Mouse (Mus musculus) testis, postnatal 10 days (tissue): ENCODE data around the gene Odam.

ENCODE experiments used
- DNase-seq: peaks from one replicate; pipeline ENCODE4 v3.0.0; 2021; ENCODE audit warnings: low spot score

The Odam gene

GRCm38 (mm10) chr5:87884729-87885128 is at the start of gene Odam:
Odam (plus strand) TSS chr5:87885029.
- DNase-seq: no peak

- no peak for DNase-seq
Measured at GRCm38 (mm10) chr5:87855136-87855716, 29.6 kb upstream of the Odam start.

GRCm38 (mm10) chr5:87870084-87870483 is 14.7 kb upstream of the Odam start:
- DNase-seq: no peak

- no peak for DNase-seq
Measured at GRCm38 (mm10) chr5:87871423-87871822, 13.4 kb upstream of the Odam start.

GRCm38 (mm10) chr5:87925372-87925771 is 40.5 kb downstream of the Odam start, which contains the start of gene Csn3:
Csn3 (plus strand) TSS chr5:87925579.
- DNase-seq: no peak

- DNase-seq: no peak
Measured at GRCm38 (mm10) chr5:87931603-87932002, 46.8 kb downstream of the Odam start.

GRCm38 (mm10) chr5:87940752-87941151 is 55.9 kb downstream of the Odam start:
- DNase-seq: no peak

- no peak for DNase-seq
Measured at GRCm38 (mm10) chr5:87942515-87942914, 57.7 kb downstream of the Odam start.
